12 mouse cellular contexts compared by ENCODE assay signal in the genomic region with DNA sequence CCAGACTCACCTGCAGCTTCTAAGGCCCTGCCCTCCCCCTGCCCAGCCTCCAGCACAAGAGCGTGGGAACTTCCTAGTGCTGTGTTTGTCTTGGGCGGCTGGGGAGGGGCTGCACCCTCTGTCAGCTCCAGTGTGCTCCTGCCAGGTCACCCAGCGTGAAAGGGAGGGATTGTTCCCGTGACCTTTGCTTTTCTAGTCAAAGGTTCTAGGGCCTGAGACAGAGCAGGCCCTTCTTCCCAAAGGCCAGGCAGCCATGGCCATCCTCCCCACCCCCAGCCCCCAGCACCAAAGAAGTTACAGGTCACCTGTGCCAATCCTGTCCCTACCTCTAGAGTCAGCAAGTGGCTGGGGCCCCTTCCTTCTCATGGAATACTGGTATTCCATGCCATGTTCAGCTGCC.
DNase-seq lines count a peak whose midpoint lies in the region; ATAC-seq and TF ChIP-seq lines count a peak whose summit lies in the region.
"Had no signal": no experiment of that assay in that cellular context is flagged by ENCODE, and none has a peak within 500 bp of the region (broad histone marks: within the 10 kb centered on the region; RNA-seq: fewer than 3 reads in every experiment).

No protein-coding gene starts in this region.

- no peak overlapping the region for H3K9ac ChIP-seq in lung, embryonic 16.5 days (ENCODE audit: low read length)
- no peak overlapping the region for H3K9ac ChIP-seq in lung, postnatal 0 days (replicated peaks; ENCODE audit: low read depth)
- H3K9ac ChIP-seq in embryonic facial prominence, embryonic 14.5 days (ENCODE audit: low read depth, low read length), result no peak overlapping the region
- H3K9ac ChIP-seq in kidney, embryonic 14.5 days (ENCODE audit: low read depth, low read length), result no peak overlapping the region
- H3K9ac ChIP-seq in stomach, embryonic 14.5 days (replicated peaks; ENCODE audit: low read depth, low read length), result no peak overlapping the region
- H3K9ac ChIP-seq: neural tube, embryonic 13.5 days had no signal

- TF ChIP-seq EP300 in lung, postnatal 0 days (IDR thresholded peaks at IDR 0.05), result no peak

- WGBS in lung, embryonic 16.5 days, result 35% methylated on average over 4 of the region's 4 CpGs
- WGBS in lung, postnatal 0 days, result 44% methylated on average over 4 of the region's 4 CpGs
- 28% methylated on average over 3 of the region's 4 CpGs for WGBS in embryonic facial prominence, embryonic 14.5 days
- WGBS in kidney, embryonic 14.5 days, result 17% methylated on average over 4 of the region's 4 CpGs
- WGBS in stomach, embryonic 14.5 days, result 48% methylated on average over 4 of the region's 4 CpGs

- TF ChIP-seq CTCF in lung, postnatal 0 days (IDR thresholded peaks at IDR 0.05), result no peak

- no peak overlapping the region for H3K4me3 ChIP-seq in lung, embryonic 16.5 days (ENCODE audit: low read length)
- H3K4me3 ChIP-seq in lung, postnatal 0 days (ENCODE audit: low read depth, low read length), result no peak overlapping the region
- no peak overlapping the region for H3K4me3 ChIP-seq in embryonic facial prominence, embryonic 14.5 days (ENCODE audit: low read depth, low read length)
- H3K4me3 ChIP-seq in kidney, embryonic 14.5 days (ENCODE audit: low read length), result no peak overlapping the region
- H3K4me3 ChIP-seq in stomach, embryonic 14.5 days (ENCODE audit: low read depth, low read length), result no peak overlapping the region
- H3K4me3 ChIP-seq: neural tube, embryonic 13.5 days had no signal

- ATAC-seq in lung, embryonic 16.5 days (ENCODE audit: low read depth), result peak; percentile 58
- ATAC-seq in lung, postnatal 0 days, result no peak
- ATAC-seq in embryonic facial prominence, embryonic 14.5 days (ENCODE audit: low read depth), result 0 out of 2 replicates have a peak, but pooled peaks have one; percentile 18
- ATAC-seq in kidney, embryonic 14.5 days (ENCODE audit: low FRiP score, low TSS enrichment), result peak; percentile 65
- peak; percentile 67 for ATAC-seq in stomach, embryonic 14.5 days (ENCODE audit: insufficient number of reproducible peaks, insufficient read depth, low FRiP score, low read depth)
- ATAC-seq: activated CD4-positive, CD25-positive, alpha-beta regulatory T cell, adult 4 months; forebrain, embryonic 14.5 days; hindbrain, postnatal 0 days had no signal

- no peak for DNase-seq in lung, postnatal 0 days (ENCODE audit: low spot score)
- DNase-seq in embryonic facial prominence, embryonic 14.5 days (ENCODE audit: low spot score), result no peak
- no peak for DNase-seq in right cerebral cortex, postnatal 36 days (ENCODE audit: low spot score in 2 of 2)
- DNase-seq in retina, postnatal 1 day, result no peak
- DNase-seq: thymus, adult 18-20 months had no signal

- H3K9me3 ChIP-seq in lung, embryonic 16.5 days (ENCODE audit: control insufficient read depth, low read length), result no peaks in the 10 kb centered on the region
- no peaks in the 10 kb centered on the region for H3K9me3 ChIP-seq in lung, postnatal 0 days (ENCODE audit: low read length)
- no peaks in the 10 kb centered on the region for H3K9me3 ChIP-seq in embryonic facial prominence, embryonic 14.5 days (ENCODE audit: control insufficient read depth, low read length)
- no peaks in the 10 kb centered on the region for H3K9me3 ChIP-seq in kidney, embryonic 14.5 days (ENCODE audit: control insufficient read depth, low read length)
- H3K9me3 ChIP-seq in stomach, embryonic 14.5 days (ENCODE audit: control insufficient read depth, low read depth, low read length), result no peaks in the 10 kb centered on the region
- H3K9me3 ChIP-seq: neural tube, embryonic 13.5 days had no signal

- H3K27me3 ChIP-seq in lung, embryonic 16.5 days (ENCODE audit: control insufficient read depth, insufficient read depth, low read depth, low read length), result no peaks in the 10 kb centered on the region
- no peaks in the 10 kb centered on the region for H3K27me3 ChIP-seq in lung, postnatal 0 days (replicated peaks; ENCODE audit: insufficient read depth, low read length)
- no peaks in the 10 kb centered on the region for H3K27me3 ChIP-seq in embryonic facial prominence, embryonic 14.5 days (replicated peaks; ENCODE audit: control insufficient read depth, insufficient read depth, low read length)
- H3K27me3 ChIP-seq in kidney, embryonic 14.5 days (ENCODE audit: control insufficient read depth, insufficient read depth, low read length), result no peaks in the 10 kb centered on the region
- H3K27me3 ChIP-seq in stomach, embryonic 14.5 days (ENCODE audit: control insufficient read depth, insufficient read depth, low read length), result no peaks in the 10 kb centered on the region
- H3K27me3 ChIP-seq: neural tube, embryonic 13.5 days had no signal

- H3K27ac ChIP-seq in lung, embryonic 16.5 days (ENCODE audit: low read length), result no peak overlapping the region
- no peak overlapping the region for H3K27ac ChIP-seq in lung, postnatal 0 days (ENCODE audit: low read length)
- no peak overlapping the region for H3K27ac ChIP-seq in embryonic facial prominence, embryonic 14.5 days (replicated peaks; ENCODE audit: low read depth, low read length)
- H3K27ac ChIP-seq in kidney, embryonic 14.5 days (ENCODE audit: low read depth, low read length), result peak overlapping the region; percentile 67; the same call in 1 of the 2 replicates
- H3K27ac ChIP-seq in stomach, embryonic 14.5 days (ENCODE audit: low read length), result no peak overlapping the region; the same call in 1 of the 2 replicates
- H3K27ac ChIP-seq: hindbrain, postnatal 0 days; neural tube, embryonic 13.5 days had no signal

- peaks cover 13% of the 10 kb centered on the region; the same call in 1 of the 2 replicates for H3K4me1 ChIP-seq in lung, embryonic 16.5 days (replicated peaks; ENCODE audit: control insufficient read depth, insufficient read depth, low read length)
- H3K4me1 ChIP-seq in lung, postnatal 0 days (ENCODE audit: insufficient read depth, low read depth, low read length), result no peaks in the 10 kb centered on the region
- H3K4me1 ChIP-seq in embryonic facial prominence, embryonic 14.5 days (ENCODE audit: control insufficient read depth, insufficient read depth, low read length), result no peaks in the 10 kb centered on the region
- H3K4me1 ChIP-seq in kidney, embryonic 14.5 days (ENCODE audit: control insufficient read depth, insufficient read depth, low read length), result peaks cover 32% of the 10 kb centered on the region
- peaks cover 4% of the 10 kb centered on the region; the same call in 1 of the 2 replicates for H3K4me1 ChIP-seq in stomach, embryonic 14.5 days (ENCODE audit: control insufficient read depth, insufficient read depth, low read length)

- no peaks in the 10 kb centered on the region for H3K36me3 ChIP-seq in lung, embryonic 16.5 days (ENCODE audit: control insufficient read depth, insufficient read depth, low read length)
- H3K36me3 ChIP-seq in lung, postnatal 0 days (ENCODE audit: insufficient read depth, low read length), result no peaks in the 10 kb centered on the region
- no peaks in the 10 kb centered on the region for H3K36me3 ChIP-seq in embryonic facial prominence, embryonic 14.5 days (ENCODE audit: control insufficient read depth, insufficient read depth, low read length)
- no peaks in the 10 kb centered on the region for H3K36me3 ChIP-seq in kidney, embryonic 14.5 days (ENCODE audit: control insufficient read depth, insufficient read depth, low read length)
- no peaks in the 10 kb centered on the region for H3K36me3 ChIP-seq in stomach, embryonic 14.5 days (ENCODE audit: control insufficient read depth, insufficient read depth, low read length)
- H3K36me3 ChIP-seq: neural tube, embryonic 13.5 days had no signal

- no peak overlapping the region for H3K4me2 ChIP-seq in lung, embryonic 16.5 days (ENCODE audit: low read depth, low read length)
- H3K4me2 ChIP-seq in lung, postnatal 0 days (replicated peaks; ENCODE audit: low read depth, low read length), result no peak overlapping the region
- no peak overlapping the region for H3K4me2 ChIP-seq in embryonic facial prominence, embryonic 14.5 days (ENCODE audit: low read depth, low read length)
- no peak overlapping the region for H3K4me2 ChIP-seq in kidney, embryonic 14.5 days (replicated peaks; ENCODE audit: low read depth, low read length)
- H3K4me2 ChIP-seq in stomach, embryonic 14.5 days (replicated peaks; ENCODE audit: low read depth, low read length), result no peak overlapping the region
- H3K4me2 ChIP-seq: neural tube, embryonic 13.5 days had no signal
